Mouse (Mus musculus) cortical plate, adult 2 months (tissue): ENCODE data around the gene Pax3.

Experiments
- CTCF ChIP-seq: fragments of 200-500 bp; IDR thresholded peaks from 2 replicates; pipeline ENCODE4 v1.5.1; 2011; ENCODE audit warnings: mild to moderate bottlenecking, control low read depth, low read length; ENCODE audit not compliant: insufficient read depth; ENCODE audit errors: extremely low read depth
- POLR2A ChIP-seq: fragments of 200-500 bp; IDR thresholded peaks from 2 replicates; pipeline ENCODE4 v1.6.1; 2011; ENCODE audit warnings: mild to moderate bottlenecking, low read length, control low read depth; ENCODE audit not compliant: insufficient read depth; ENCODE audit errors: extremely low read depth

GRCm38 (mm10) chr1:78210568-78210967, 13.6 kb upstream of the Pax3 start:
- no peak for TF ChIP-seq CTCF
- TF ChIP-seq POLR2A: no peak
